Mouse (Mus musculus) heart, embryonic 11.5 days (tissue): ENCODE results near the gene Vmn1r1. TPM values are rescaled to one million over a fixed set of nuclear protein-coding genes. Genes with fewer than 3 reads are reported as not detected.

Source experiments
- ATAC-seq: fragments of 200-750 bp; cut with Nextera tagmentation; replicated peaks from 2 replicates; pipeline ENCODE4 v1.8.0; 2017; ENCODE audit warnings: moderate library complexity; ENCODE audit not compliant: insufficient number of reproducible peaks, low FRiP score, low TSS enrichment
- H3K27ac ChIP-seq: fragments of 300-500 bp; sonication (generic); 2 replicates; pipeline ENCODE4 v1.5.1; 2014; ENCODE audit warnings: mild to moderate bottlenecking, low read depth, low read length
- H3K27me3 ChIP-seq: fragments of 300-500 bp; sonication (generic); 2 replicates; pipeline ENCODE4 v1.6.1; 2014; ENCODE audit warnings: mild to moderate bottlenecking, low read length, mixed read lengths; ENCODE audit not compliant: control insufficient read depth, insufficient read depth
- H3K36me3 ChIP-seq: fragments of 300-500 bp; sonication (generic); 2 replicates; pipeline ENCODE4 v1.6.1; 2014; ENCODE audit warnings: mild to moderate bottlenecking, low read length, moderate library complexity, mixed read lengths; ENCODE audit not compliant: control insufficient read depth, insufficient read depth
- H3K4me1 ChIP-seq: fragments of 300-500 bp; sonication (generic); 2 replicates; pipeline ENCODE4 v1.6.1; 2014; ENCODE audit warnings: low read length; ENCODE audit not compliant: control insufficient read depth, insufficient read depth
- H3K4me2 ChIP-seq: fragments of 300-500 bp; sonication (generic); 2 replicates; pipeline ENCODE4 v1.6.1; 2014; ENCODE audit warnings: mild to moderate bottlenecking, moderate library complexity
- H3K4me3 ChIP-seq: fragments of 300-500 bp; sonication (generic); 2 replicates; pipeline ENCODE4 v1.5.1; 2014; ENCODE audit warnings: low read depth, low read length
- H3K9ac ChIP-seq: fragments of 300-500 bp; sonication (generic); 2 replicates; pipeline ENCODE4 v1.6.1; 2014; ENCODE audit warnings: mild to moderate bottlenecking, low read depth, low read length, moderate library complexity
- H3K9me3 ChIP-seq: fragments of 300-500 bp; sonication (generic); replicated peaks from 2 replicates; pipeline ENCODE4 v1.6.1; 2016; ENCODE audit warnings: low read length; ENCODE audit not compliant: control insufficient read depth
- WGBS: fragments of 180-500 bp; shearing (Covaris S2); extraction: QIAGEN DNeasy Blood & Tissue Kit; methylation state at CpG from one replicate; pipeline ENCODE4 v1.1.7; 2014; ENCODE audit not compliant: insufficient replicate concordance; 5-methylcytosine and 5-hydroxymethylcytosine counted together
- polyA plus RNA-seq: library from polyadenylated mRNA; unstranded; fragments of >200 nt; fragmentation: Nextera tagmentation; extraction: Ambion mirVana; gene quantifications from 2 replicates; pipeline ENCODE4 v1.2.1, GENCODE M21; 2014

Gene Vmn1r1
- polyA plus RNA-seq, 1 experiment from 2014 or later = not detected

DNA sequence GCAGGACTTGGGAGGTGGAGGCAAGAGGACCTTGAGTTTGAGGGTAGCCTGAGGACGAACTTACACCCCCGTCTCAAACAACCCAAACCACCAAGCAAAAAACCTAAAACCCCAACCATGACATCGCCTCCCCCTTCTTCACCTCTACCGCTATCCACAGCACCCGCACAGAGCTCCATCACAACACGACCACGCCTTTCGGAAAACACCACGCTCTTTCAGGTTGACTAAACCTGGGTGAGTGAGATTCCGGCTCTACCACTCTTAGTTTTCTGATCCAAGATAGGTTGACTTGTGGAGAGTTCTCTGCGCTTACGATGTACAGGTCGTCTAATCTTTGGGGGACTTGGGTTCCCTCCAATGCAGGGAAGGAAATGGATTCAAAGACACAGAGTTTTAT lies 21.6 kb downstream of the Vmn1r1 start:
- H3K4me2 ChIP-seq = no peak overlapping the region

DNA sequence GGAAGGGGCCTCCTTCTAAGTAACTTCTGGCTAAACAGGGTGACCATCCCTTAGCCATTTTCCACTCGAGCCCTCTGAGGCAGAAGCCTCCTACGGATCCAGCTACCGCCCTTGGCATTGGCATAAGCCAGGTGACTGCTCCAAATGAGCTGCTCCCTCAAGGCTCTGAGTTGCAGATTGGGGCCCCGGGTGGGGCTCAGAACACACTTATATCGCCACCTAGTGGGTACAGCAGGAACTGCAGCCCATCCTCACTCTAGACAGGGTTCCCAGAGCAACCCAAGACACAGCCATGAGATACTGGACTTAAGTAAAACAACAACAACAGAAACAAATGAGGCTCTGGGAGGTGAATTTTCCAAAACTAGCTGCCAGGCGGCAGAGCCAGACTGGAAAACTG lies 23.9 kb downstream of the Vmn1r1 start:
- 0 out of 2 replicates have a peak overlapping the region, but pooled peaks have one; percentile 15 for H3K4me2 ChIP-seq
- no peaks in the 10 kb centered on the region for H3K36me3 ChIP-seq
- no peak overlapping the region for H3K27ac ChIP-seq
- H3K4me1 ChIP-seq = peaks cover 3% of the 10 kb centered on the region; the same call in 1 of the 2 replicates
- WGBS = 4% methylated on average over 6 of the region's 6 CpGs
- no peak overlapping the region for H3K4me3 ChIP-seq
- ATAC-seq = no peak
- H3K27me3 ChIP-seq = no peaks in the 10 kb centered on the region
- H3K9me3 ChIP-seq = no peaks in the 10 kb centered on the region
- no peak overlapping the region for H3K9ac ChIP-seq

More for the DNA sequence above, 21.6 kb downstream of the Vmn1r1 start:
- no peaks in the 10 kb centered on the region for H3K9me3 ChIP-seq
- WGBS = 93% methylated on average over 13 of the region's 13 CpGs
- peaks cover 3% of the 10 kb centered on the region; the same call in 1 of the 2 replicates for H3K4me1 ChIP-seq
- no peak overlapping the region for H3K9ac ChIP-seq
- H3K36me3 ChIP-seq = no peaks in the 10 kb centered on the region
- no peak overlapping the region for H3K4me3 ChIP-seq
- H3K27ac ChIP-seq = no peak overlapping the region
- no peaks in the 10 kb centered on the region for H3K27me3 ChIP-seq
- no peak for ATAC-seq

DNA sequence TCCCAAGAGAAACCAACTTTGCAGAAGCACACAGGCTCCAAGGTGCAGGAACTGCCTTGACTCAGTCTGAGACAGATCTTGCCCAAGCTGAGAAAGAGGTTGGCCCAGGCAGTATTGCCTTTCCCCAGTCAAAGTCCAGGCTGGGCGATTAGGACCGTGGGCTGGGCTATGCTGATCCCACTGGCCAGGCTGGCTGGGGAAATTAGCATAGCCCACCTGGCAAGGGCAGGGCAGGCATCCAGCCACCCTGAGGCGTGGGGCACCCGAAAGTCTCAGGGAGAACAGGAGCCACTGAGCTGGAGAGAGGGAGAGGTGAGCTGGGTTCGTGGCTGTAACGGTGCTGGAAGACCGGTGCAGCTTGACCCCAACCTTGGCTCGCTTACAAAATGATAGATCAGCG lies 24.3 kb downstream of the Vmn1r1 start:
- Histone ChIP-seq H3K27me3 (no peaks in the 10 kb centered on the region), H3K4me1 (peaks cover 3% of the 10 kb centered on the region; the same call in 1 of the 2 replicates), H3K4me3 (no peak overlapping the region), H3K4me2 (0 out of 2 replicates have a peak overlapping the region, but pooled peaks have one; percentile 15), H3K27ac (no peak overlapping the region), H3K9me3 (no peaks in the 10 kb centered on the region), H3K9ac (no peak overlapping the region), H3K36me3 (no peaks in the 10 kb centered on the region)
- 24% methylated on average over 9 of the region's 9 CpGs for WGBS
- ATAC-seq = no peak

DNA sequence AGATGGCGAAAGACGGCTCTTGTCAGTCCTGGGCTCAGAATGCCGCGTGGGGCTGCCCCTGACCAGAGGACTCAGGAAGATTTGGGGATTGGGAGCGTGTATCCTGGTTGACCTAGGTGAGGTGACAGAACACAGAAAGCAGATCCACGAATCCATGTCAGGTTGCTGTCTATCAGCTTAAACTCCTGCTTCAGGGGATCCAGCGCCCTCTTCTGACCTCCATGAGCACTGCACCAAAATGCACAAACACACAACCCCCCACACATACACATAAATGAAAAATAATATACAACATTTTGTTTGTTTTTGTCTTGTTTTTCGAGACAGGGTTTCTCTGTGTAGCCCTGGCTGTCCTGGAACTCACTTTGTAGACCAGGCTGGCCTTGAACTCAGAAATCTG lies 26.1 kb downstream of the Vmn1r1 start:
- H3K4me2 ChIP-seq = no peak overlapping the region
- H3K36me3 ChIP-seq = no peaks in the 10 kb centered on the region
- H3K4me3 ChIP-seq = no peak overlapping the region
- no peaks in the 10 kb centered on the region for H3K9me3 ChIP-seq
- H3K9ac ChIP-seq = no peak overlapping the region
- 69% methylated on average over 8 of the region's 8 CpGs for WGBS
- no peaks in the 10 kb centered on the region for H3K27me3 ChIP-seq
- no peak overlapping the region for H3K27ac ChIP-seq
- peaks cover 3% of the 10 kb centered on the region; the same call in 1 of the 2 replicates for H3K4me1 ChIP-seq
- no peak for ATAC-seq

DNA sequence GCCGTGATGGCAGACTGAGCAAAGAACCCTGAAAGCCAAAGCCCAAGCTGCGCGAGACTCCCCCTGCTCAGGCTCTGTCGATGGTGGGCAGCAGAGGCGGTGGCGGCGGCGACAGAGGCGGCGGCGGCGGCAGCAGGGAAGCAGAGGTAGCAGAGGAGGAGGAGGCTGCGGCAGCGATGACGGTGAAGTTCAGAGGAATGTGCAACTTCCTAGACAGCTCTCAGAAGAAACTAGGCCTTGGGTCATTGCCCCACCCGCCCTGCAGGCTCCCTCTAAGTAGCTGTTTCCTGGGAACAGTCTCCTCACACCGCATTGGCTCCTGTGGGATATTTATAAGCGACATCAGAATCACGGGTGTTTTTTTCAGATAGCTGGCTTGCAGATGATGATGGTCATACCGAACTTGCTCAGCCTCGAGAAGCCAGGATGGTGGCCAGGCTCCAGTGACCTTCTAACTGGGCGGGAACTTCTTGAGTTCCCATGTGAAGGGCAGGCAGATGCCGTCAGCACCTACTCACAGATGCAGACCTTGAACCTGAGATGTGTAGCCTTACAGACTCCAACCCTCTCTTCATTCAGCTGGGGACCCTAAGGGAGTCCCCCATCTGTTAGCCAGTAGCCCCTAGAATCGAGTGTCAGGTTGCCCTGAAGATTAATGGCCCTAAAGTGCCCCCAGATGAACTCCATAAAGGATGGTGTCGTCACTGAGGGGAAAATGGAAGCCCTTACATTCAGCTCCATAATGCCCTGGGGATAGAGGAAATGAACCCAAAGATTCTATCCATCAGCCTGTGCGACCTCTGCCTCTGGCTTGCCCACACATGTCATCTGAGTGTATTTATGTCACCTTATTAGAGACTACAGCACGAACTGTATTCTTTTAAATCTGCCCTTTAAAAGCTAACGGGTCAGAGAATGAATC lies 26.8 kb downstream of the Vmn1r1 start:
- no peak overlapping the region for H3K27ac ChIP-seq
- H3K4me2 ChIP-seq = peak overlapping the region; percentile 34
- peak overlapping the region; percentile 35; the same call in 1 of the 2 replicates for H3K9ac ChIP-seq
- H3K27me3 ChIP-seq = no peaks in the 10 kb centered on the region
- H3K4me3 ChIP-seq = 0 out of 2 replicates have a peak overlapping the region, but pooled peaks have one; percentile 5
- 55% methylated on average over 26 of the region's 28 CpGs for WGBS
- no peaks in the 10 kb centered on the region for H3K36me3 ChIP-seq
- no peak for ATAC-seq
- H3K4me1 ChIP-seq = peaks cover 3% of the 10 kb centered on the region; the same call in 1 of the 2 replicates
- H3K9me3 ChIP-seq = no peaks in the 10 kb centered on the region

DNA sequence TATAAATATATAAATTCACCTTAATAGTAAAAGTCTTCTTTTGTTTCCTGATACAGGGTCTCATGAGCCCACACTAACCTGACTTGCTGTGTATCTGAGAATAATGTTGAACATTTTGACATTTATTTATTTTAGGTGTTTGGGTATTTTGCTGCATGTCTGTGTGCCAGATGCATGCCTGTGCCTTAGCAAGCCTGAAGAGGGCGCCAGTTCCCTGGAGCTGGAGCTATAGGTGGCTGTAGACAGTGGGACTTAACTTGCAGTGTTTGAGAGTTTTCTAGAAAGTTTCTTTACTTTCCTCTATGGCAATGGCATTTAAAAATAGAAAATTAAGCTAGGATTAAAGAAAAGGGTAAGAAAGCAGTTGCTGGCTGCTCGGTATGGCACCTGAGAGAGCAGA lies 33.5 kb downstream of the Vmn1r1 start:
- Histone ChIP-seq H3K9ac (no peak overlapping the region), H3K9me3 (no peaks in the 10 kb centered on the region), H3K4me1 (peaks cover 2% of the 10 kb centered on the region), H3K4me3 (no peak overlapping the region), H3K36me3 (peaks cover 6% of the 10 kb centered on the region), H3K4me2 (no peak overlapping the region), H3K27ac (no peak overlapping the region), H3K27me3 (no peaks in the 10 kb centered on the region)
- no peak for ATAC-seq
- 54% methylated on average over 2 of the region's 2 CpGs for WGBS

DNA sequence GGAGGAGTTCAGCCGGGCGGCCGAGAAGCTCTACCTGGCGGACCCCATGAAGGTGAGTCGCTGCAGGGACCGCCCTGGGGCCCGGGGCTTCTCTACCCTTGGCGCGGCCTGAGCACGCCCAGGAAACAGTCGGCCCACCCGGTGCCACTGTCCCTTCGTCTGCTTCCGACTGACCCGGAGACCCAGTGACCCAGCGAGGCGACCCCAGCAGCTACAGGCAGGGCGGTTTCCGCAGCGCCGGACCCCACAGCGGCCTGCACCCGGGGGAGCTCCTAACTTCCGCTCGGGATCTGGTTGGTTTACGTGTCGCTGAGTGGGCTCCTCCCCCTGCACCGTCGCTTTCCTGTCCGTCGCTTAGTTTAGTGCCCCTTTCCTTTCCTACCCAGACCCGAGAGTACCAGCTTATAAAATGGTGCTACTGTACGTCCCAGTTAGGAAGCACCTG lies 39.3 kb downstream of the Vmn1r1 start:
- WGBS = under 1% methylated on average over 26 of the region's 33 CpGs
- Histone ChIP-seq H3K9me3 (no peaks in the 10 kb centered on the region), H3K27me3 (no peaks in the 10 kb centered on the region), H3K9ac (peak overlapping the region; percentile 80), H3K4me1 (peaks cover 5% of the 10 kb centered on the region), H3K36me3 (peaks cover 6% of the 10 kb centered on the region), H3K27ac (peak overlapping the region; percentile 65), H3K4me3 (peak overlapping the region; percentile 73), H3K4me2 (peak overlapping the region; percentile 86)
- ATAC-seq = peak; percentile 96

DNA sequence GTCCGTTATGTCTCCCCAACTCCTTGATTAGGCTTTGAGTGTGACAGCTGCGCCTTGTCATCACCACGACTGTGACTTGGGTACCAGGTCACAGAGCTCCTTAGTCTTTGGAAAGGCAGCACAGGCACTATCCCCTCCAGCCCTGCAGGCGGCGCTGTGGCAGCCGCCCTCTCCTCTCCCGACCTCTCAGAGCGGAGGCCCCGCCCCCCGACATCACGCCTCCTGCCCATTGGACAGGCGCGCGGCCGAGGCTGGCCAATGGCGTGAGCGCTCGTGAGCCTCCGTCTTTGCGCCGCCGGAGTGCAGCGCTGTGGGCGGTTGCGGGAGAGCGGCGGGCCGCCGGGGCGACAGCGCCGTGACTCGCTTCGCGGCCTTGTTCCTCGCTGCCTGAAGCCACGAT lies 39.8 kb downstream of the Vmn1r1 start, which contains the start of gene Srp9:
TSS of gene Srp9 (plus strand) at position 232 of the 400 bp plus-strand sequence.
- H3K36me3 ChIP-seq = peaks cover 6% of the 10 kb centered on the region; the same call in 1 of the 2 replicates
- H3K4me2 ChIP-seq = peak within 1 kb of the TSS; percentile 86
- peak within 1 kb of the TSS; percentile 73 for H3K4me3 ChIP-seq
- no peaks in the 10 kb centered on the region for H3K9me3 ChIP-seq
- no peaks in the 10 kb centered on the region for H3K27me3 ChIP-seq
- 2% methylated on average over 36 of the region's 37 CpGs for WGBS
- H3K27ac ChIP-seq = peak within 1 kb of the TSS; percentile 65
- H3K9ac ChIP-seq = peak within 1 kb of the TSS; percentile 80
- H3K4me1 ChIP-seq = peaks cover 5% of the 10 kb centered on the region
- peak; percentile 99 for ATAC-seq
